Mouse (Mus musculus): ENCODE results near the gene Rpl18a. TPM values are rescaled to one million over a fixed set of nuclear protein-coding genes. Genes with fewer than 3 reads are reported as not detected.

The Rpl18a gene
- total RNA-seq, 2 experiments from 2014 or later = 2,438 to 6,664 TPM

- no peak for ATAC-seq (replicated peaks; ENCODE audit: low FRiP score, low TSS enrichment, poor library complexity, severe bottlenecking)
These were observed 32.4 kb downstream of the Rpl18a start for GRCm38 (mm10) chr8:70864712-70865221.

- ATAC-seq (replicated peaks; ENCODE audit: low FRiP score, low TSS enrichment, poor library complexity, severe bottlenecking) = no peak
These were observed 33.1 kb downstream of the Rpl18a start for GRCm38 (mm10) chr8:70863956-70864711.

GRCm38 (mm10) chr8:70862824-70863641 lies 34.2 kb downstream of the Rpl18a start, which contains the start of gene Kcnn1:
Gene Kcnn1, minus strand, starts transcription at chr8:70863258.
- 0 out of 2 replicates have a peak, but pooled peaks have one; percentile 5 for ATAC-seq (replicated peaks; ENCODE audit: low FRiP score, low TSS enrichment, poor library complexity, severe bottlenecking)

- no peak for ATAC-seq (replicated peaks; ENCODE audit: low FRiP score, low TSS enrichment, poor library complexity, severe bottlenecking)
These were observed 39.7 kb downstream of the Rpl18a start for GRCm38 (mm10) chr8:70857516-70857915.

- peak; percentile 66 for ATAC-seq (replicated peaks; ENCODE audit: low FRiP score, low TSS enrichment, poor library complexity, severe bottlenecking)
These were observed 40.5 kb downstream of the Rpl18a start for GRCm38 (mm10) chr8:70856541-70857197.

GRCm38 (mm10) chr8:70856028-70856427 lies 41.2 kb downstream of the Rpl18a start:
- no peak for ATAC-seq (replicated peaks; ENCODE audit: low FRiP score, low TSS enrichment, poor library complexity, severe bottlenecking)

GRCm38 (mm10) chr8:70853863-70854262 lies 43.3 kb downstream of the Rpl18a start:
- no peak for ATAC-seq (replicated peaks; ENCODE audit: low FRiP score, low TSS enrichment, poor library complexity, severe bottlenecking)

- no peak for ATAC-seq (replicated peaks; ENCODE audit: low FRiP score, low TSS enrichment, poor library complexity, severe bottlenecking)
These were observed 44.5 kb downstream of the Rpl18a start for GRCm38 (mm10) chr8:70852595-70853231.

GRCm38 (mm10) chr8:70851837-70852236 lies 45.4 kb downstream of the Rpl18a start:
- ATAC-seq (replicated peaks; ENCODE audit: low FRiP score, low TSS enrichment, poor library complexity, severe bottlenecking) = no peak

- no peak for ATAC-seq (replicated peaks; ENCODE audit: low FRiP score, low TSS enrichment, poor library complexity, severe bottlenecking)
These were observed 46.3 kb downstream of the Rpl18a start for GRCm38 (mm10) chr8:70850947-70851346.

GRCm38 (mm10) chr8:70850132-70850845 lies 46.9 kb downstream of the Rpl18a start:
- ATAC-seq (replicated peaks; ENCODE audit: low FRiP score, low TSS enrichment, poor library complexity, severe bottlenecking) = no peak

GRCm38 (mm10) chr8:70849333-70849990 lies 47.8 kb downstream of the Rpl18a start:
- no peak for ATAC-seq (replicated peaks; ENCODE audit: low FRiP score, low TSS enrichment, poor library complexity, severe bottlenecking)

GRCm38 (mm10) chr8:70846371-70847154 lies 50.6 kb downstream of the Rpl18a start:
- ATAC-seq (replicated peaks; ENCODE audit: low FRiP score, low TSS enrichment, poor library complexity, severe bottlenecking) = 0 out of 2 replicates have a peak, but pooled peaks have one; percentile 22

- ATAC-seq (replicated peaks; ENCODE audit: low FRiP score, low TSS enrichment, poor library complexity, severe bottlenecking) = no peak
These were observed 52.1 kb downstream of the Rpl18a start for GRCm38 (mm10) chr8:70845108-70845507.
